Mouse (Mus musculus): ENCODE measurements around the gene Gjc2. TPM values are rescaled to one million over a fixed set of nuclear protein-coding genes. Genes with fewer than 3 reads are reported as not detected.
A peak's percentile ranks its signal among the peaks of the same experiment; 100 is the strongest.

Gjc2 gene
- polyA plus RNA-seq, 1 experiment from 2014 or later: 0.14 TPM

DNA sequence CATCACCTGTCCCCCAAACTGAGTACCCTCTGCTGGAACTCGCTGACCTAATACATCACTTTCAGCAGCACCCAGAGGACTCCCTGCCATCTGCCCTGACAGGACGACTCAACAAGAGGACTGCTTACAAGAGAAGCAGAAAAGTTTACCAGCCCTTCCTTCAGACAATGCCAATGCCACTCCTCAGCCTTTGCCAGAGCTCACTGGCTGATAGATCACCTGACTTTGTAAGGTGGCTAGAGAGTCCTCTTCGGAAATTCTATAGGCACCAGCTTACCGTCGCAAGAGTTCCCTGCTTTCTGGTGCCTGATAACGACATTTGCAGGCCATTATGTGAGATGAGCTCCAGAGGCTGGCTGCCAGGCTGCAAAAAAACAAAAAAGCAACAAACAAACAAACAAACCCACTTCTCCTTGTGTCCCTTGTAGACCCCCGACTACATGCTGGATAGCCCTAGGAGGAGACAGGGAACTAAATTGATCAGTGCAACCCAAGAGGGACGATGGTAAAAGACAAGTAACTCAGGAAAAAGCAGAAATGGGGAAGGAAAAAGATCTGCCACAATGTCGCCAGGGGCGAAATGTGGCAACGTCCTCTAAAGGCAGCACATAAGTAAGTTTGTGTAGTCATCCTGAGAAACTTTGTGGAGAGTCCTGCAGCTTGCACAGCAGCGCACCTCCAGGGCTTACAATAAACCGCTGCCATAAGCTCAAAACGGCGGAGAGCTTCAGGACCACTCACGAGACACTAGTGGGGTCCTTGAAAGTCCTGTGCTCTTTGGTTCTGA, 18.4 kb upstream of the Gjc2 start:
- Histone ChIP-seq H3K9me3 (no peaks in the 10 kb centered on the region), H3K36me3 (peaks cover 35% of the 10 kb centered on the region), H3K4me3 (peak overlapping the region; percentile 85), H3K9ac (peak overlapping the region; percentile 89), H3K27ac (peak overlapping the region; percentile 67; the same call in 1 of the 2 replicates), H3K4me1 (replicated peaks) (peaks cover 22% of the 10 kb centered on the region), H3K27me3 (no peaks in the 10 kb centered on the region), H3K4me2 (peak overlapping the region; percentile 76)
- no peak for ATAC-seq (ENCODE audit: low FRiP score)
- WGBS: 39% methylated on average over 16 of the region's 16 CpGs

DNA sequence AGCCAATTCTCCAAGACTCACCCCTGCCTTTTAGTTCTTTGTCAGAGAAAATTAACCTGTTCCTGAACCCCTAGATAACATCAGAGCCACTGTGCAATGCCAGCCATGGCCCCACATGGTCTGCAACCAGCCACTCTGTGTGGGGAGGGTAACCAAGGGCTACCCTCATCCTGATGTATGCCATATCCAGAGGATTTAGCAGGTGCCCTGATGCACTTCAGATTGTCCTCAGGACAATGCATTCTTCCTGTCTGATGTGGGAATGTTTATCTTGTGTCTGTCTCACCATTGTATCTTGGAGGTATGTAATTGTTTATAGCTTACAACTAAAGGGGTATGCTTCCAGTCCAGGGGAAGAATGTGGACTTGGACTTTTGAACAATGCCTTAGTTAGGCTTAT, 13.2 kb upstream of the Gjc2 start:
- Histone ChIP-seq H3K36me3 (peaks cover 10% of the 10 kb centered on the region), H3K9ac (no peak overlapping the region), H3K4me1 (replicated peaks) (peaks cover 5% of the 10 kb centered on the region), H3K27me3 (peaks cover 9% of the 10 kb centered on the region; the same call in 1 of the 2 replicates), H3K9me3 (no peaks in the 10 kb centered on the region), H3K27ac (no peak overlapping the region), H3K4me2 (no peak overlapping the region), H3K4me3 (no peak overlapping the region)
- ATAC-seq (ENCODE audit: low FRiP score): no peak

DNA sequence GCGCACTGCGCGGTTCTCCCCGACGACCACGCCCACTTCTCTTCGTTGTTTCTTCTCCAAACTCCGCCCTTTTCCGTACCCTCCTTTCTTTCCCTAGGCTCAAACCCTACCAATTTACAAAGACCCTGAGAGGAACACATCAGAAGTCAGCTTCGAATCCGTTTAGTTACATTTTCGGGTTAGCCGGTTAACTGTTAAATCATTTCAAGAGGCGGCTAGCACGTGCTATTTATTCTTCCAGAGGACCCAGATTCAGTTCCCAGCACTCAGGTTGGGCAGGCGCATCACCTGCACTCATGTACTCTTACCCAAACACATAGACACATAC, 9.0 kb upstream of the Gjc2 start, which contains the start of gene Guk1:
Gene Guk1 (minus strand): TSS at position 154 of the 328 bp plus-strand sequence.
- H3K4me3 ChIP-seq: peak within 1 kb of the TSS; percentile 60
- peak within 1 kb of the TSS; percentile 93 for H3K27ac ChIP-seq
- H3K9me3 ChIP-seq: no peaks in the 10 kb centered on the region
- H3K36me3 ChIP-seq: no peaks in the 10 kb centered on the region
- peak within 1 kb of the TSS; percentile 76 for H3K4me2 ChIP-seq
- ATAC-seq (ENCODE audit: low FRiP score): peak; percentile 36; the same call in 1 of the 2 replicates
- 5% methylated on average over 16 of the region's 16 CpGs for WGBS
- peaks cover 32% of the 10 kb centered on the region for H3K4me1 ChIP-seq (replicated peaks)
- peaks cover 9% of the 10 kb centered on the region; the same call in 1 of the 2 replicates for H3K27me3 ChIP-seq
- H3K9ac ChIP-seq: peak within 1 kb of the TSS; percentile 86

- Histone ChIP-seq H3K27me3 (peaks cover 9% of the 10 kb centered on the region; the same call in 1 of the 2 replicates), H3K36me3 (peaks cover 5% of the 10 kb centered on the region), H3K9ac (peak overlapping the region; percentile 86), H3K9me3 (no peaks in the 10 kb centered on the region), H3K27ac (peak overlapping the region; percentile 93), H3K4me1 (replicated peaks) (peaks cover 32% of the 10 kb centered on the region), H3K4me3 (peak overlapping the region; percentile 60), H3K4me2 (peak overlapping the region; percentile 76)
- ATAC-seq (ENCODE audit: low FRiP score): peak; percentile 96
- WGBS: under 1% methylated on average over 52 of the region's 59 CpGs
Measured at GRCm38 (mm10) chr11:59191231-59192058, 8.4 kb upstream of the Gjc2 start.

DNA sequence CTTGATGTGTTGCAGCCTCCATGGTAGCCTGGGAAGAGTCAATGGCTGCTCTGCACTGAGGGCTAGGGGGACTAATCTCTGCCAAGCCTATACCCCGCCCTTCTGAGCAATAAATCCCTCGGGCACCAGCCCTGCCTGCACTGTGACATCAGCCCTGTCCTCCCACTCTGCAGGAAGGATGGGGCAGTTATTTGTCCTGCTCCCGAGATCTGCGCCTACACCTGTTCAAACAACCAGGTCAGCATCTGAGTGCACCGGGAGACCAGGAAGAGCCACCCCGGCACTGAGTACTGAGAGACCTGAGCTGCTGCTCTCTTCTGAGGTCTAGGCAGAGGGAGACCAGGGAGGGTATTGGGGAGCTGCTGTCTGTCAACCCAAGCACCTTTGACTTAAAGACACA, 4.7 kb upstream of the Gjc2 start:
- no peaks in the 10 kb centered on the region for H3K27me3 ChIP-seq
- H3K4me1 ChIP-seq (replicated peaks): peaks cover 32% of the 10 kb centered on the region
- H3K4me2 ChIP-seq: no peak overlapping the region
- ATAC-seq (ENCODE audit: low FRiP score): no peak
- H3K9me3 ChIP-seq: no peaks in the 10 kb centered on the region
- peak overlapping the region; percentile 51; the same call in 1 of the 2 replicates for H3K9ac ChIP-seq
- H3K27ac ChIP-seq: no peak overlapping the region
- H3K36me3 ChIP-seq: peaks cover 42% of the 10 kb centered on the region
- H3K4me3 ChIP-seq: no peak overlapping the region
- 86% methylated on average over 6 of the region's 6 CpGs for WGBS

DNA sequence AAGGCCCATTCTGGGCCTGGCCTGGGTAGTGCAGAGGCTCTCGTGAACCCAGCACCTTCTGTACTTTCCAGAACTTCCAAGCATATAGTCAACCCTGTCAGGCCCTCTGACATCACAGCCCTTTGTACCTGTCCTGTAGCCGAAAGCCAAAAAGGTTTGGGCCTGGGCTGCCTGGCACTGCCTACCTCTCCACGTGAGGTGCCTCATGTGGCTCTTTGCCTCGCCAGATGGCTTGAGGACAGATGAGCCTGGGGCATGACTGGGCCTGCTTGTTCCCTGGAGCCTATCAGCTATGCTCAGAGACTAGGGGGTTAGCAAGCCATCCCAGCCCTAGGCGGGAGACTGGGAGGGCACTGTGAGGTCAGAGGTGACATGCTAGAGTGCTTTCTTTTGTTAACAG, 2.5 kb upstream of the Gjc2 start:
- 88% methylated on average over 5 of the region's 5 CpGs for WGBS
- ATAC-seq (ENCODE audit: low FRiP score): no peak
- H3K9ac ChIP-seq: no peak overlapping the region

DNA sequence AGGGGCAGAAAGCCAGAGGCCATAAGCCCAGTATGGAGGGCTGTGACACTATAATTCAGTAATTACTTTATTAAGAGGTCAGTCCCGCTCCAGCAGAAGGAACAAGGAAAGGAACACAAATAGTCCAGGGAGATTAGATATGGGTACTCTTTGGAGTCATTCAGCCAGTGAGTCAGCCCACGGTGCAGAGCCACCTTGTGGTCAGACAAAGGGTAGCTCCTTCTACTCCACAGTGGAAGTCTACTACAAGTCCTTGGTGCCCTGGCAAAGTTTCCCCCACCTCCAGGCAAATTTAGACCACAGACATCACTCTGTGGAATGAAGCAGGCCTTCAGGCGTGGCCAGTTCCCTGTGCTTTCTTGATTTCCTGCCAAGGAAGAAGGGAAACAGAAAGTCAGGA, 808 bp upstream of the Gjc2 start:
- Histone ChIP-seq H3K36me3 (peaks cover 46% of the 10 kb centered on the region), H3K27ac (no peak overlapping the region), H3K4me1 (replicated peaks) (peaks cover 10% of the 10 kb centered on the region), H3K27me3 (peaks cover 22% of the 10 kb centered on the region), H3K9ac (no peak overlapping the region), H3K4me3 (no peak overlapping the region), H3K4me2 (no peak overlapping the region), H3K9me3 (no peaks in the 10 kb centered on the region)
- peak; percentile 41; the same call in 1 of the 2 replicates for ATAC-seq (ENCODE audit: low FRiP score)
- WGBS: 32% methylated on average over 3 of the region's 3 CpGs

More for the DNA sequence above, 2.5 kb upstream of the Gjc2 start:
- Histone ChIP-seq H3K4me3 (no peak overlapping the region), H3K36me3 (peaks cover 46% of the 10 kb centered on the region), H3K9me3 (no peaks in the 10 kb centered on the region), H3K27me3 (peaks cover 5% of the 10 kb centered on the region; the same call in 1 of the 2 replicates), H3K4me2 (no peak overlapping the region), H3K27ac (no peak overlapping the region), H3K4me1 (replicated peaks) (peaks cover 26% of the 10 kb centered on the region)

GRCm38 (mm10) chr11:59176921-59177320, 6.1 kb downstream of the Gjc2 start:
- Histone ChIP-seq H3K9me3 (no peaks in the 10 kb centered on the region), H3K4me1 (replicated peaks) (no peaks in the 10 kb centered on the region; the same call in 1 of the 2 replicates), H3K4me2 (peak overlapping the region; percentile 13; the same call in 1 of the 2 replicates), H3K27ac (no peak overlapping the region), H3K36me3 (no peaks in the 10 kb centered on the region), H3K4me3 (peak overlapping the region; percentile 16), H3K9ac (no peak overlapping the region), H3K27me3 (peaks cover 85% of the 10 kb centered on the region)
- WGBS: 10% methylated on average over 34 of the region's 34 CpGs
- ATAC-seq (ENCODE audit: low FRiP score): no peak

DNA sequence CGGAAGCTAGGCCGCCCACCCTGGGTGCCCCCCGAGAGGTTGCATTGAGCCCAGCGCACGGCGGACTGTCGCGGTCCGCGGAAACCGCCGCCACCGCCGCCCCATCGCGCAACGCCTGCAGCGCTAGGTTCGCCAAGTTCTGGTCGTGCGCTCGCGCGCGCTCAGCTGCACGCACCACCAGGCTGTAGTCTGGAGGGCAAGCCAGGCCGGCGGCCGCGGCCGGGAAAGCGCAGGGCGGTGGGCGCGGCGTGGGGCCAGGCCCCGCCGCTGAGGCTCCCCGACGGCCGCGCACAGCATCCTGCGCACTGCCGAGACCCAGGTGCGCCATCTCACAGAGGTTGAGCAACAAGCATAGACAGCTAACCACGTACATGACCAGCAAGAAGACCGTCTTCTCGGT, 6.5 kb downstream of the Gjc2 start:
- Histone ChIP-seq H3K9me3 (no peaks in the 10 kb centered on the region), H3K9ac (no peak overlapping the region), H3K36me3 (no peaks in the 10 kb centered on the region), H3K4me1 (replicated peaks) (no peaks in the 10 kb centered on the region; the same call in 1 of the 2 replicates), H3K4me3 (peak overlapping the region; percentile 16), H3K27me3 (peaks cover 82% of the 10 kb centered on the region), H3K4me2 (peak overlapping the region; percentile 13; the same call in 1 of the 2 replicates), H3K27ac (no peak overlapping the region)
- 3% methylated on average over 48 of the region's 48 CpGs for WGBS
- no peak for ATAC-seq (ENCODE audit: low FRiP score)

DNA sequence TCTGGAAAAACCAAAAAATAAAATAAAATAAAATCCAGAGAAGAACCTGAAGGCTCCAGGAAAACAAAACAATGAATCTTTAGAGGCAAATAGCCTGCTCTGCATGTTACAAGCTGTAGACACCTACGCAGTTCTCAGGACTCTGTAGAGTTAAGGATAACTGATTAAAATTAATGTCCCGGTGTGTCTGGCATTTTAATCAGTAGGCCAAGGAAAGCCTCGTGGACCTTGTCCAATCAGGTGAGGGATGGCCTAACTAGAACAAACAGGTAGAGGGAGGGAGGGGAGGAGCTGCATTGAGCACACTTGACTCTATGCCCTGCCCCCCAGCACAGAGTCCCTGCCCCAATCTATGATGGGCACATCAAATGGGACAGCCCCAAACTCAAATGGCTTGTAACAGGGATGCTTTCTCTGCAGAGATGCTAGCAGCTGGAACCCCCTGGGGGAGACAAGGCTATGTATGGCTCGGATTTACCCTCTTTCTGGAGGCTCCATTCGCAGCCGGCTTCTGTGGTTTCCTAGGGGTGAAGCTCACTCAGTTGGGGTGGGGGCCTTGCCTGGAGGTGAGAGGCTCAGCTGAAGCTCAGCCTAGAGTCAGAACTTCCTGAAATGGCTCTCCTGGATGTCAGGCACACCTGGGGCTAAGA, 8.7 kb downstream of the Gjc2 start:
- WGBS: 49% methylated on average over 6 of the region's 6 CpGs
- Histone ChIP-seq H3K27ac (no peak overlapping the region), H3K27me3 (peaks cover 72% of the 10 kb centered on the region), H3K36me3 (no peaks in the 10 kb centered on the region), H3K9ac (no peak overlapping the region), H3K4me1 (replicated peaks) (no peaks in the 10 kb centered on the region; the same call in 1 of the 2 replicates), H3K4me3 (no peak overlapping the region), H3K4me2 (no peak overlapping the region), H3K9me3 (no peaks in the 10 kb centered on the region)
- no peak for ATAC-seq (ENCODE audit: low FRiP score)

- H3K9me3 ChIP-seq: no peaks in the 10 kb centered on the region
- H3K27me3 ChIP-seq: peaks cover 39% of the 10 kb centered on the region
- 78% methylated on average over 4 of the region's 4 CpGs for WGBS
- no peak overlapping the region for H3K9ac ChIP-seq
- H3K36me3 ChIP-seq: no peaks in the 10 kb centered on the region
- H3K27ac ChIP-seq: no peak overlapping the region
- no peaks in the 10 kb centered on the region for H3K4me1 ChIP-seq (replicated peaks)
- H3K4me3 ChIP-seq: no peak overlapping the region
- no peak overlapping the region for H3K4me2 ChIP-seq
- no peak for ATAC-seq (ENCODE audit: low FRiP score)
Measured at GRCm38 (mm10) chr11:59170549-59170948, 12.5 kb downstream of the Gjc2 start.

DNA sequence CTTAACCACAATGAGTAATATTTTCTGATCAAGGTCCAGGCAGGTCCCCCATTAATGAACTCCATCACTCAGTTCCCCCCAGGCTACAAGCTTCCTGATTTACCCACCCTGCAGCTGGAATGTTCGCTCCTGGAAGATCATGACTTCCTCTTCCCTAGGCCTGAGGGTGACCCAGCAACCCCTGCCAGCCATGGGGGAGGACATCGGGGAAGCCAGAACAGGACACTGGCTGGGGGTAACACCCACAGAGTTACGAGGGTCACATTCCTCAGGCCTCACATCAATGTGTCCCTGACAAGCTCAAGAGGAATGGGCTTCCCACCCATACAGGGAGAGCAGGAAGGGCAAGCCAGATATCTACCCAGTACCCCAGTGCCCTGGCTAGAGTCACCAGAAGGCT, 13.2 kb downstream of the Gjc2 start:
- Histone ChIP-seq H3K4me1 (replicated peaks) (no peaks in the 10 kb centered on the region), H3K9ac (0 out of 2 replicates have a peak overlapping the region, but pooled peaks have one; percentile 10), H3K27ac (no peak overlapping the region), H3K9me3 (no peaks in the 10 kb centered on the region), H3K4me3 (no peak overlapping the region), H3K36me3 (no peaks in the 10 kb centered on the region), H3K27me3 (peaks cover 32% of the 10 kb centered on the region), H3K4me2 (no peak overlapping the region)
- ATAC-seq (ENCODE audit: low FRiP score): no peak
- 80% methylated on average over 3 of the region's 3 CpGs for WGBS

Data from hindbrain, embryonic 13.5 days (tissue).